In the genomic region with DNA sequence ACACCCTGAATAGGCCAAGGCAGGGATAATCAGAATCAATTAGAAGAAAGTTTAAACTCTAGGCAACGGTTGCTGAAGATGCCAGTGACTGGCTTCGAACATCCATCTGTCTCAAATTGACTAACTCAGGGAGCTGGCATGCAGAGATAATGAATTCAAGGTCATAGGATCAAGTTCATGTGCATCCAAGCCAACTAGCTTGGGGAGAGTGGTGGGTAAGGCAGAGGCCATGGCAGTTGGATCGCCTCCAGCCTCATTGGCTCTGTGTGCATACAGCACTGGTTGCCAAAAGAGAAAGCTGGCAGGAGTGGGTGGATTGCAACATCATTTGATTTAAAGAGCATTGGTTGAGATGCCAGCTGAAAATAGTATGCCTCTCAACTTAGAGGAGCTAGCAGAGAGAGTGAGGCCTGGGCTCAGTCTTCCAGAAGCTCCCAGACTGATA, we compare ENCODE assay signal across 8 mouse cellular contexts.
DNase-seq lines count a peak whose midpoint lies in the region; ATAC-seq and TF ChIP-seq lines count a peak whose summit lies in the region.

No protein-coding gene starts in this region.

- TF ChIP-seq CTCF in heart, adult 2 months (IDR thresholded peaks at IDR 0.05): no peak

- H3K27me3 ChIP-seq in heart, adult 2 months (ENCODE audit: control insufficient read depth, insufficient read depth, low read length): no peaks in the 10 kb centered on the region
- H3K27me3 ChIP-seq in heart, embryonic 11.5 days (ENCODE audit: control insufficient read depth, insufficient read depth, low read length): no peaks in the 10 kb centered on the region

- no peak overlapping the region for H3K4me3 ChIP-seq in heart, adult 2 months
- no peak overlapping the region for H3K4me3 ChIP-seq in heart, embryonic 11.5 days (ENCODE audit: low read depth, low read length)

- H3K9me3 ChIP-seq in heart, embryonic 11.5 days (replicated peaks; ENCODE audit: control insufficient read depth, low read length): no peaks in the 10 kb centered on the region

- H3K4me1 ChIP-seq in heart, adult 2 months (ENCODE audit: control insufficient read depth, insufficient read depth, low read length): peaks cover 4% of the 10 kb centered on the region
- no peaks in the 10 kb centered on the region for H3K4me1 ChIP-seq in heart, embryonic 11.5 days (ENCODE audit: control insufficient read depth, insufficient read depth, low read length)

- no peaks in the 10 kb centered on the region for H3K79me2 ChIP-seq in heart, adult 2 months (replicated peaks; ENCODE audit: control insufficient read depth, insufficient read depth, low read length)

- no peak overlapping the region for H3K4me2 ChIP-seq in heart, embryonic 11.5 days

- H3K36me3 ChIP-seq in heart, adult 2 months (ENCODE audit: control insufficient read depth, insufficient read depth, low read length): 0 out of 2 replicates have a peak, but pooled peaks cover 2% of the 10 kb centered on the region
- no peaks in the 10 kb centered on the region for H3K36me3 ChIP-seq in heart, embryonic 11.5 days (ENCODE audit: control insufficient read depth, insufficient read depth, low read length)

- no peak for TF ChIP-seq EP300 in heart, adult 2 months (IDR thresholded peaks at IDR 0.05; ENCODE audit: insufficient read depth, low read depth, low read length)

- H3K27ac ChIP-seq in heart, adult 2 months: peak overlapping the region; percentile 49; the same call in 1 of the 2 replicates
- H3K27ac ChIP-seq in heart, embryonic 11.5 days (ENCODE audit: low read depth, low read length): no peak overlapping the region

- ATAC-seq in heart, embryonic 11.5 days (replicated peaks; ENCODE audit: insufficient number of reproducible peaks, low FRiP score, low TSS enrichment): no peak

- intact Hi-C loops in heart, adult 2 months (cut with DNase I): no loop called here
- intact Hi-C loops in gastrocnemius, postnatal 14 days (cut with DNase I; ENCODE audit: low total_unique reads): no loop called here

- no peak overlapping the region for H3K9ac ChIP-seq in heart, adult 2 months (ENCODE audit: low read depth, low read length)
- H3K9ac ChIP-seq in heart, embryonic 11.5 days (ENCODE audit: low read depth, low read length): no peak overlapping the region

- no peak for TF ChIP-seq POLR2A in heart, adult 2 months (IDR thresholded peaks at IDR 0.05; ENCODE audit: insufficient read depth, low read depth, low read length)

- 58% methylated on average over 3 of the region's 3 CpGs for WGBS in heart, adult 2 months
- 78% methylated on average over 3 of the region's 3 CpGs for WGBS in heart, embryonic 11.5 days (ENCODE audit: insufficient replicate concordance)

- peak; percentile 70 to 83 for DNase-seq in heart, adult 2 months
- peak; percentile 89 for DNase-seq in adrenal gland, adult 8-10 months
- peak; percentile 14 for DNase-seq in gastrocnemius, postnatal 14 days
- peak; percentile 66 to 72 for DNase-seq in layer of hippocampus, adult 8-10 months (ENCODE audit: low spot score in 2 of 2)
- DNase-seq in lung, postnatal 36 days: peak; percentile 77
- peak; percentile 11 for DNase-seq in testis, postnatal 14 days (ENCODE audit: low spot score)
- DNase-seq in spleen, postnatal 4 days (ENCODE audit: low spot score in 2 of 2): no peak

Comparison
In these comparisons a context has a peak if more than half of its experiments do, and no peak if none do; other contexts are left out.
1. DNase-seq: peak in heart, adult 2 months (2 of 2), adrenal gland, adult 8-10 months (single experiment), gastrocnemius, postnatal 14 days (single experiment), layer of hippocampus, adult 8-10 months (2 of 2), lung, postnatal 36 days (single experiment) and testis, postnatal 14 days (single experiment); none in spleen, postnatal 4 days (0 of 2).